Mouse (Mus musculus): ENCODE data around the gene Ppm1k.
"Not testable (repeated sequence)": the region's sequence is repeated elsewhere in the genome, so short reads cannot be mapped to it uniquely, and the experiment has no call there.

Gene Ppm1k

DNA sequence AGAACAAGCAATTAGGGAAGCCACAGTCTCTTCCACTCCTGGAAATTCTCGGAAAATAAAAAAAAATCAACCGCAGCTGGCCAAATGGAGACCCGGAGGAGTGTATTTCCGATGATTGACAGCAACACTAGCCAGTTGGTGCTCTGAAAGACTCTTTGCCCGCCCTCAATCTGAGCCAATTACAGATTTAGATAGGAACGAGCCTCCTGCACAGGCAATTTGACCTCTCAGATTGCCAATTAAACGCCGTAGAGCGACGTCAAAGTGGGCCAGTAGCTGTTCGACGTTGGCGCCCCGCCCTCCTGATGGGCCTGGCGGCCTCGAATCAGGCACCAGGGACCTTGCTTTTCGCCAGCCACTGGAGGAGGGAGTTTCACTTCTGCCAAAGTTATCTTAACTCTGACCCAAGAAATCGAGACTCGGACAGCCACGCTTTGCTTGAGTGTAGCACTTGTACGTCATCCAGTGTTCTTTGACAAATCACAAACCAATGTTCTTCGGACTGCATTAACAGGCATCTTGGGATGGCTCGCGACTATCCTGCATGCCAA, at the start of gene Ppm1k:
Gene Ppm1k, minus strand, starts transcription at position 83 of the 551 bp plus-strand sequence.
- DNase-seq: peak; percentile 96

DNA sequence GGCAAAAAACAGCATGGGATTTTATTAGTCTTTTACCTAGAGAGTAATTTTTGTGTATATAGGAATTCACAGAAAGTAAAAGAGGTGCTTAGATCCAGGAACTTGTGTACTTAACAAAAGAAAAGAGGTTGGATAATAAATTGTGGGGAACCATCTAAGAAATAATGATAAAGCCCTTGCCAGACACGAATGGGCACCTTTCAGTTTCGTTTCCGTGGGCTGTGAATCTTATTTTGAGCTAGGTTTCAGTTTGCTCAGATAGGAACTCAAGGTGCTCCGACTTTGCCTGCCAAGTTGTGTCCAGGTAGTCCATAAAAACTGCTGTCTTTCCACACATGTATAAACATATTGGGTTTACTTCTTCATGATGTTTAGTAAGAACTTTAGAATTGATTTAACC, 47.1 kb upstream of the Ppm1k start:
- DNase-seq: no peak

DNA sequence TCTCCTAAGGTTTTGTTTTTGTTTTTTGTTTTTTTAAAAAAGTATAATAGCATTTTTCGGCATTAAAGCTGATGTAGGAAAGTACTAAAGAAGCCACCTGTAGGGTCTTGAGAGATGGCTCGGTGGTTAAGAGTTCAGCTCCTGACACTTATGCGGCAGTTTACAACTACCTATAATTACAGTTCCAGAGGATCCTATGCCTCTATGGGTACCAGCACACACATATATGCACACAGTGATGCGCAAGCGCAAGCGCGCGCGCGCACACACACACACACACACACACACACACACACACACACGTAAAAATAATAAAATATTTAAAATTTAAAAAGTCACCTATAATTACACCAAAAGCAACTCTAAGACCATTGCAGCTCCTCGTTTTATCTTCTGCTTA, 46.3 kb upstream of the Ppm1k start:
- DNase-seq: no peak

DNA sequence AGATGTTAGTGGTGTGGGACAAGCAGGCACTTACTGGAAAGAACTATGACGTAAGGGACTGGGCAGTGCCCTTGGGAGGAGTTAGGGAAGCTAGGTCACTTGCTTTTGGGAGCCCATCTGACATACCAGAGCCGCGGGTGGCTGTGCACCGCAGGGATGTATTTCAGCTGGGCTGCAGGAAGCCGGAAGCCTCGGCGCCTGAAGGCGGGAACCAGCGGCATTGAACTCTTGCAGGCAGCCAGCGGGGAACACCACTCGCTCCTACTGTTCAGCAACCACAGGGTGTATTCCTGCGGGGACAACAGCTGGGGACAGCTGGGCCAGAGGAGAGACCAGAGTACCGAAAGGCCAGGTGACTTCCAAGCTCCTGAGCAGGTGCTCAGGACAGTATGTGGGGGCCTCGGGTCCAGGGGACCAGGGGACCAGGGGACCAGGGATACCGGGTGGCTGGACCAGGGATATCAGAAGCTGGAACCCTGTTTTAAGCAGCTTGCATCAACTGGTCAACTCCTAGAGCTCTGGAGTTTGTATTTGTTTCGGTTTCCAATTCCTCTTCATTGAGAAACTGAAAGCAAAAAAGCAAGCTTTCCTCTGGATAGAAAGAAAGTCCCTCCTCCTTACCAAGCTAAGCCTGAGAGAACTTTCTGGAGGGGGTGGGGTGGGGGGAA, 45.7 kb upstream of the Ppm1k start, which contains the start of gene Herc6:
Gene Herc6, plus strand, starts transcription at position 120 of the 668 bp plus-strand sequence.
- DNase-seq: peak; percentile 37

DNA sequence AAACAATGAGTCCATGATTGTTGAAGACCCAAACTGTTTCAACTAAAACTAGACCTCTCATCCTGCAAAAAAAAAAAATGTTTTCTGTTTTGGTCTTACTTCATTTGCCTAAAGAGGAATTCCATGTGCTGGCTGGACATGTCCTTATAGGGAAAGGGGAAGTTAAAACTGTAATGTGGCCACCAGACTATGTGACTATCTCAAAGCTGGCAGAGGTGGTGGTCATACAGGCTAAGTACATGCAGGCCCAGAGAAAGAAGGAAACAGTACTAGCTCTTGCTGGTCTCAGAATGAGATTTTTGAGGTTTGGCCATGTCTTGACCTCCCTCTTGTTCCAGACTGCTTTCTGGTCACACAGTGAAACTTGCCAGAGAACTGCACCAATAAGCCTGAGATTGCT, 36.3 kb upstream of the Ppm1k start:
- DNase-seq: no peak

DNA sequence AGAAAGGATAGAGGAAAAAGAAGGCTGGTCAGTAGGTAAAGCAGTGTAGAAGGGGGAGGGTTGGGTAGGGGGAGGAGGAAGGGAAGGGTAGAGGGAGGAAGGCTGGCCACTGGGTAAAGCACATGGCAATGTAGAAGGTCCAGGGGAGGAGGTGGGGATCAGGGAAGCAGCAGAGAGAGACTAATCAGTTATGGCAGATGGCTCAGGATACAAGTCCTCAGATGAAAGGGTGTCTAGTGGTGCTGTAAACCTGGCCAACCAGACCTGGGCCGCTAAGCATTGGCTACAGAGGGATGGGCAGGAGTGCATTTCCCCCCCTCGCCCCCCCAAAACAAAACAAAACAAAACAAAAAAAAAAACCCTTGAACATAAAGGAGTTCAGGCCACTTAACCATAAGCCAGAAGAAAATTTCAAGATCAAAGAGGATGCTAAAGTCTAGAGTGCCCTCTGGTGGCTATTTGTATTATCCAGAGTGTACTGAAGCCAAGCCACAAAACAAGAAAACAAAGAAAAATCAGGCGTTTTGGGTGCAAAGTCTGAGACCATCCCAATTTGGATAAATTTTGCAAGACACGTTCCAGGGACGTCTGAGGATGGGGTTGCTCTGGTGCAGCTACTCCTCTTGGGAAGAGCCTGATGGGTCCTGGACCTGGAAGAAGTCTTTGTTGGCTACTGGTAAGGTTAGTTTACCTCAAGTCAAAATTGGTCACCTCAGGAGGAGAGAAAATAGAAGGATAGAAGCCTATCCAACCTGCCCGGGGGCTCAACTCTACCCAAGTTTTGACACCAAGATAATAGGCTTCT, 35.1 kb upstream of the Ppm1k start:
- peak; percentile 17 for DNase-seq

DNA sequence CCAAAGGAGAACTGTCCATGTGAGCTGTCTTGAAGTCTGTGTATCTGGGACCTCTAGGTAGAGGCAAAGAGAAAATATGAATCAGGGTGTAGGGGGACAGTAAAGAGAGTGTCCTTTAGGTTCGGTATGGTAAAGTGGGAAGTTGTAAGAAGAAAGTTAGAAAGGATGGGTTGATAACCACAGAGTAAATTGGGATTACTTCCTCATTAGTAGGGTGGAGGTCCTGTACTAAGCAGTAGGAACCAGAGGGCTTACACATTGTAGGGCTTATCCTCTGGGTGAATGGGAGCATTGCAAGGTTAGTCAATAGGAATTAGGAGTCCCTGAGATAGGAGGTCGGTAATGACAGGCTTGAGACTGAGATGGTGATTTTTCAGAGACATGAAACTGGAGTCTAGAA, 32.4 kb upstream of the Ppm1k start:
- DNase-seq: no peak

DNA sequence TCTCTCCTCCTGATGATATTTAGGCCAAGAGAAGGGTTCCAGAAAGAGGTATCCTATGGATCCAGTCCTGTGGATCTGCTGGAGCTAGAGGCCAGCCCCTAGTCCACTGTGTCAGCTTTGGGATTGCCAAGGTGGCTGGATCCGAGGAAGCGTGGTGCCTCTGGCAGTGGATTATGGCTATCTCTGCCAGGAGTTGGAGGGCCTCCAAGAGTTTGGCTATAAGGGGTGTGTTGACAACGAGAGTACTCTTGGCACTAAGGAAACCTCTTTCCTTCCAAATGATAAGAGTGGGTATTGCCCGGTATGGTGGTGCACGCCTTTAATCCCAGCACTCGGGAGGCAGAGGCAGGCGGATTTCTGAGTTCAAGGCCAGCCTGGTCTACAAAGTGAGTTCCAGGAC, 30.2 kb upstream of the Ppm1k start:
- DNase-seq: no peak

DNA sequence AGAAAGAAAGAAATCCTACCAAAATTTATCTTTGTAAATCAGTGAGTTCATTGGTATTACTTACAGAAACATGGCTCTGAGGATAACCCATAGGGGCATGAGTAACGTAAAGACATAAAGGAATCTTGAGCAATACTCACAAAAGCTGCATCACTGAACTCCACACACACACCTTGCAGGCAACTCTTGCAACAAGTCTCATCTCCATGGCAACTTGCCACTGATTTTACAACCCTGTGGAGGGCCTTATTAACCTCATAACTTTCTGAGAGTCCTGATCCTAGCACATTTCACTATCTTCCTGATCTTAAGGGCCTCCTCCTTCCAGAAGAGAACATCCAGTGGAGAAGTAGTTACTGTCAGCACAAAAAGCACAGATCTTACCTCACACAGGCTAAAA, 28.2 kb upstream of the Ppm1k start:
- no peak for DNase-seq

DNA sequence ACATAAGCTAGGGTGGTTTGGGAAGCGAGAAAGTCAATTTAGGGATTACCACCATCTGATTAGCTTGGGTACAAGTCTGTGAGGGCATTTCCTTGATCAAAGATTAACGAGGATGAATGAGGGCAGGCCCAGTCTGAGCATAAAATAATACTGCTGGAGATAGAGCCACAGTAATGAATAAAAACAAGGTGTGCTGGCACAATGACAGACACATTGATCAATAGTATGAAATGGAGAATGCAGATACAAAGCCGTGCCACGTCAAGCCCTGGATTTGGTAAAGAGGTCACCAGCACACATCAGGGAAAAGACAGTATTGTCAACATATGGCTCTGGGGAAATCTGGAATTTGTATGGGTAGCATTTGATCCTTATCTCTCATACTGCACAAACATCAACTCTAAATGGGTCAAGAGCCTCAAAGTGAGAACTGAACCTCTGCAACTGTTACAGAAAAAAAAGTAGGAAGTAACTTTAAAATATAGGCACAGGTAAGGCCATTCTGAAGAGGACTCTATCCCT, 22.6 kb upstream of the Ppm1k start:
- DNase-seq: no peak

DNA sequence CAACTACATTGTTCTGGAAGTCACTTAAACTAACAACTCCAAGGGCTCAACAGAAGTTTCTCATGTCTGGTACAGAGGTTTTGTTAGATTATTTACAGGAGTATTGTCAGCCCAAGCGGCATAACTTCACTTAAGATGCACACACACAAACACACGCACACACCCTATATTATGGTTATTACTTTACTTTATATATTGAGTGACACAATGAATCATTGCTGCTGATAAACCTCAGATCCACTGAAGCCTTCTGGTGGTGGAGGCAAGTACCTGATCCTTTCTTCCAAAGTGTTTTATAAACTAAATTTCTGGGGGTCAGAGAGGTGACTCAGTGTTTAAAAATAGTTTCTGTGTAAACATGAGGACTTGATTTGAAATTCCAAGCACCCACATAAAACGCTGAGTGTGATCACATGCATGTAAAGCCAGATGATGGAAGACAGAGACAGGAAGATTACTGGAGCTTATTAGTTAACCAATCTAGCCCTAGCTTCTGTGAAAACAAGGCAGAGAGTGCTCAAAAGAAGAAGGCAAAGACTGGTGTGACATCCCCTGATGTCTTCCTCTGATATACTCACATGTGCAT, 16.0 kb upstream of the Ppm1k start:
- no peak for DNase-seq

DNA sequence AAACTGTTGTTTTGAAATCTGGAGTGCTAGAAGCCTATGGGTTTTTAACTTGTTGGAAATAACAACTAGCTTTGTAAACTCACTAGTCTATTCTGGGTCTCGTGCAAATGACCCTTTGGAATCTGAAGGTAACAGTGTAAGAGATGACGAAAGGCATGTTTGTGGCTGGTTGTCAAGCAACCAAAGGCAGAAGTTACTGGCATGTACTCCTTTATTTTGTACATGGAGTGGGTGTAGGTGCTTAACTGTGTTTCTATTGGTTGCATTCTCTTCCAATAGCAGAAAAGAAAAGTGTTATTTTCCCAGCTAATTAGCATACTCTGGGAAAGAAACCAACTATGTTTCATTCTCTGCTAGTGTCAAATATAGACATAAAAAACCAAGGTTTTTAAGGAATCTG, 9.6 kb upstream of the Ppm1k start:
- DNase-seq: no peak

DNA sequence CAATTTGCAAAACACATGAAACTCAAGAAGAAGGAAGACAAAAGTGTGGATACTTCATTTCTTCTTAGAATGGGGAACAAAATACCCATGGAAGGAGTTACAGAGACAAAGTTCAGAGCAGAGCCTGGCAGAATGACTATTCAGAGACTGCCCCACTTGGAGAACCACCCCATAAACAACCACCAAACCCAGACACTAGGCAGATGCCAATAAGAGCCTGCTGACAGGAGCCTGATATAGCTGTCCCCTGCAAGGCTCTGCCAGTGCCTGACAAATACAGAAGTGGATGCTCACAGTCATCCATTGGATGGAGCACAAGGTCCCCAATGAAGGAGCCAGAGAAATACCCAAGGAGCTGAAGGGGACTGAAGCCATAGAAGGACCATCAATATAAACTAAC, 8.3 kb upstream of the Ppm1k start:
- not testable (repeated sequence) for DNase-seq

DNA sequence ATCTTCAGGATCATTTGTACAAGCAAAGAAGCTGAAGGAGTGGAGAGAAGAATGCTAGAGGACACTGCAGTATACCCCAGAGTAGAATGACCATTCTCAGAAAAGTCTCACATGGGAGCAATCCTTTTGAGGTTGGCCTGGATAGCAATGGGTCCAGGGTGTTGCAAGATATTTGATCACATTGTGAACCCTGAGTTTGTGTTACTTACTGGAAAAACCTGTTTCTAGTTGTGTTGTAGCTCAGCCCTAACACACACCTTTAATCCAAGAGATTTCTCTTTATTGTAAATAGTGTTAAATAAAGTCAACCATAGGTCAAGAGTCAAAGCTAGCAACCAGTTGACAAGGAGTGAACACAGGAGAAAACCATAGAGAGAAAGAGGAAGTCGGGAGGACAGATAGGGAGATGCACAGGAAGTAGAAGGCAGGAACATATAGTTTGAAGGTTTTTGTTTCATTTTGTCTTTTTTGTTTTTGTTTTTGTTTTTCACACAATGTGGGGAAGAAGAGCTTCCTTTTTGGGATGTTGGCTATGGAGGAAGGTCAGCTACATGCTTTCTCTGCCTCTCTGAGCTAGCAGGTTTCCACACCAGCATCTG, 6.6 kb upstream of the Ppm1k start:
- DNase-seq: no peak

DNA sequence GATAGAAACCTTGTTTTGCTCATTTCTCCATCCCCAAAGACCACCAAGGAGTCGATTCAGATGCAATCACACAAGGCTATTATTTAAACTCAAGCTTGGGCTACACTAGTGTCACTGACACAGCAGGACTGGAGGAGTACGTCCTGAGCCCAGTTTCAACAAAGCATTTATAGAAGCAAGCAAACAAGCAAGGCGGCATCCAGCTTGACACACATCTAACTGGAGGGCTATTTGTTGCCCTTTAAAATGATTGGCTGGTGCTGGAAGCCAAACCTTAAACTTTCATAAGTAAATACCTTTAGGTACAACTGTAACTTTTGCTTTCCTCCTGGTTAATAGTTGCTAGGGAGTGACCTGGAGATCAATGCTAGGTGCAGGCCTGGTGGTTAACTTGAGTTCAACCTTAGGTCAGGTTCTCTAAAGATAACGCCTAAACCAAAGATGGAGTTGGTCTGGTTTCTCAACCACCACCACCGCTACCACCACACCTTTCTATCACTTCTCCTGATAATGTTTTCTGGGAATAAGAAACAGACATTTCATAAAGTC, 5.8 kb upstream of the Ppm1k start:
- no peak for DNase-seq

DNA sequence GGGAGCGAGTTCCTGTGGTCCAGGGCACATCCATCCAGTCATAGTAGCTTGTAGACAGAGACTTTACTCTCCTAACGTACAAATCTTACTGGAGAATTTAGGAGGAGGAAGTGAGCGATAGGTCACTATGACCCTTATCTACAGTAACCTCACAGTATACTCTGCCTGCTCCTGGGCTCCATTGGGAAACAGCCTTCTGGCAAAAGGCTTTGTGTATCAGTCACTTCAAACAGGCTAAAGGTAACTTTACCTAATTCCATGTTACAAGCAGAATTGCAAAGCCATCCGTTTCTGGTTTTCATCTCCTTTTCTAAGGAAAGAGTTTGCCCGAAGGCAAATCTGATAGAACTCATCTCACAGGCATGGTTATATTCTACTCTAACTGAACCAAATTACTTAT, 2.6 kb upstream of the Ppm1k start:
- DNase-seq: no peak

DNA sequence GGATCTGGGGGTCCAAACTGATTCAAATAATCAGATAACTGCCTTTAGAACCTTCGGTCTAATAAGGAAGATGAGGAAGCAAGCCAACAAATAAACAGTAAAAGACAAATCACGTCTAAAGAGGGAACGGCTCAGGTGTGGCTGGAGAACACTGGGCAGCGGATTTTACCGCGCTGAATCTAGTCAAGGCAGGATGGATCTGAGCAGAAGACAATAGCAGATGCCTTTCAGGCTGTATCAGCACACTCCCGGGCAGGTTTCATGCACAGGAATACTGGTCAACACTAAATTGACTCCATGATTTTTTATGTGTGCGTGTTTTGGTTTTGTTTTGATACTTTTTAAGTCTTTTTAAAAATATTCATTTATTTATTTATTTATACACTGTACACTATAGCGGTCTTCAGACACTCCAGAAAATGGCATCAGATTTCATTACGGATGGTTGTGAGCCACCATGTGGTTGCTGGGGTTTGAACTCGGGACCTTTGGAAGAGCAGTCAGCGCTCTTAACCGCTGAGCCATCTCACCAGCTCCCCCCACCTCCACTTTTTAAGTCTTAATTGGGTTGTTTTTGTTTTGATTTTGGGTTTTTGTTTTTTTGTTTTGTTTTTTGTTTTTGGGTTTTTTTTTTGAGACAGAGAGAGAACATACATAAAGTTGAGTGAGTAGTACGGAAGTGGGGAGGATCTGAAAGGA, 852 bp upstream of the Ppm1k start:
- DNase-seq: no peak

DNA sequence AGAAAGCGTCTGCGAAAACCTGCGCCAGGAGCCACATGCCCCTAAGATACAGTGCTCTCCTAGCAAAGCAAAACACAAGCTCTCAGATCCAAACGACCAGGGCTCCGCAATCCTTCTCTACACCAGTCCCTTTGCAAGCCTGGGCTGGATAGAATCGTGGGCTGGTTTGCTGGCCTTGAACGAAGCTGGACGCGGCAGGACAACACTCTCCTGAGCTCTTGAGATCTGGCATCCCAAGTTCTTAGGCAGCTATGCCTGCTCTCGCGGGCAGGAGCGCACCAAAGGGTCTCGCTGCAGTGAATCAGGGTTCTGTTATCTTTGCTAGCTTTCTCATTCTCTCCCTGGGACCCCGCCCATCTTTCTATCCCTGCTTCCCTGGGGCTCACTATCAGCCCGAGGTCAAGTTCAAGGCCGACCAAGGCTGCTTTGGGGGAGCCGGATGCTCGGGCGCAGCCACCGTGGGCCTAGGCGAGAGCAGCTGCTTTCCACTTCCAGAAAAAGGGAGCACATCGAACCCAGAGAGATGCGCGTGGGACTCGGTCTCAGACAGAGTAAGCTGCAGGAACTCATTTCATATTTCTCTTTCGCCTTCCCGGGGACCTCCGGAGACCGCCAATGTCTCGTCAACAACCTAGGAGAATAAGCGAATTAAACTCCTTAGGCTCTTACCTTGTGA, 519 bp downstream of the Ppm1k start:
- DNase-seq: peak; percentile 37

DNA sequence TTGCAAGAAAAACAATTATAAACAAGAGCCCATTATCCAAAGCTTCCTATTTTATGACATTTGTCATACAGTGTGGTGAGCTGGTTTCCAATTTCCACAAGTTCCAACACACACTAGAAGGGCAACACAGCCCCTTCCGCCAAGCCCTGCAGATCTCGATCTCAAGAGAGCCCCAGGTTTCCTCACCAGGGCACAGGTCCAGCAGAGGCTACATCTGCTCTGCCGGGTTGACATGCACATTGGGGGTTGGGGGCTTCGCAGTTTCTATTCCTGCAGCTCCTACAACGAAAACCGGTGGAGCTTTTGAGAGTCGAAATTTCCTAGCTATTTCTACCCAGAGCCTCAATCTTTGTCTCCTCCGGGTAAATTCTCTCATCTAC, 1.0 kb downstream of the Ppm1k start:
- peak; percentile 21 for DNase-seq

DNA sequence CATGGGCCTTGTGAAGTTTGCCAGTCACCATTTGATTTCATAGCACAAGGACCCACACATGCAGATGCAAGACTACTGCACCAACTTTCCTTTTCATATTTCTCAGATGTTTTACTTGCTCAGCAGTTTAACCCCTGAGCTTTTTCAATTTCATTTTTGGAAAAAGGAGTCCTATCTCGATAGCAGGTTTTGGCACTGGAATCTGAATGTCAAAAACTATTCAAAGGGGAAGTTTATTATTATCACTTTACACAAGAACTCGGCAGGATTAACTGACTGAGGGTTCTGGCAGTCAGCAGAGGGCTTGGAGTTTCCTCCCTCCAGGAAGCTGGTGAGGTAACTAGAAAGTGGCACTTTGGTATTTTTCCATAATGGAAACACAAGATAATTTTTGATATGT, 1.9 kb downstream of the Ppm1k start:
- DNase-seq: no peak

DNA sequence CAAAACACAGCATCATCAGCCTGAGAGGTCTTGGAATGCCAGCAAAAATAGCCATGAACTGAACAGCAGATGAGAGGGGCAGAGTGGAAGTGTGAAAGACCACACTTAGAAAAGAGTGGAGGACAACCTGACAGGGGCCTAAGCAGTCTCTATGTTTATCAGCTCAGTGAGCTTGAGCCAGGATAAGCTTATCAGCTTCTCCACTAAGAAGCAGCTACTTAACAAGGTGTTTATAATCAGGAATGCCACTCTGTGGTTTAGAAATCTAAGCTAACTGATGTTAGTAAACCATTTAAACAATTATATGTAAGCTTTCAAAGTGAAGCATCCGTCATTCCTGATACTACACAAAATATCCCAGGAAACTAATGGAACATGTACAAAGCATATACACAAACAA, 3.2 kb downstream of the Ppm1k start:
- no peak for DNase-seq

DNA sequence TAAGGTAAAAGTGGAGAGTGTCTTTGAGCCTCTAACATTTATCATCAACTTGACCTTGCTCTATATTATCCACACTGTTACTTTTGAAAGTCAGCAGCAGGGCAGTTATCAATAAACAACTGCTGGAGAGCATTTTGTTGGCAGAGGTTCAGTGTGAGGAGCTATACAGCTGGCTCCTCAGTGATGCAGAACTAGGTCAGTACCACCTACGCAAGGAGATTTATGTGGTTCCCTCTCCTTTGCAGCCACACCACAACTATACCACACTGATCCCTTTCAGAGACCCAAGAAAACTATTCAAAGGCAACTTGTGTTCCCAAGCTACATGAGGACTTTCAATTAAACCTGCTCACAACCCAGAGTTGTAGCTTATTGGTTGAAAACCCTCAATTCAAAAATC, 3.8 kb downstream of the Ppm1k start:
- DNase-seq: no peak
